Mouse (Mus musculus): ENCODE measurements at regions not wholly inside any gene's neighbourhood (a gene's known extent, or its start where the extent isn't known, plus 50 kb on each side); places are given as distances from the start of the nearest gene placed in this dataset.

DNA sequence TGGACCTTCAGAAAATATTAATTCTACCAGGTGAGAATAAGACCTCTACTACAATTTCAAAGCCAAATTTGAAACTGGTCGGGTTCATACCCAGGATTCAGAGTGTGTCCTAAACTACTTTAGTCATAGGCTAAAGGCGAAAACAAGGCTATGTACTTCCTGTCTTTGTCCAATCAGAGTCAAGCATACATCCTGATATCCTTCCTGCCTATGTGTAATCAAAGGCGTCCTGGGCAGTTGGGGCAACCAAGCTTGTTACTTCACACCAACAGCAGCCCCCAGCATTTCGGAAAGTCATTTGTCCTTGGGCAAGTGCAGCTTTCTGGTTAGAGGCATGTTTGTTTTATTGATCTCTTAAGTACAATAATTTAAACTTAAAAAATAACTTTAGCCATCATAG is 83.7 kb upstream of the Plcl2 start:
- no peaks in the 10 kb centered on the region for H3K4me1 ChIP-seq (ENCODE audit: control insufficient read depth, insufficient read depth, low read length)
- TF ChIP-seq CTCF (IDR thresholded peaks at IDR 0.05; ENCODE audit: extremely low read depth, insufficient read depth, low read length), result no peak
- TF ChIP-seq POLR2A (IDR thresholded peaks at IDR 0.05; ENCODE audit: extremely low read depth, insufficient read depth, low read length), result no peak
- no peak overlapping the region for H3K4me3 ChIP-seq (ENCODE audit: insufficient read depth, low read length)
- H3K27ac ChIP-seq (ENCODE audit: insufficient read depth, low read length), result no peak overlapping the region

DNA sequence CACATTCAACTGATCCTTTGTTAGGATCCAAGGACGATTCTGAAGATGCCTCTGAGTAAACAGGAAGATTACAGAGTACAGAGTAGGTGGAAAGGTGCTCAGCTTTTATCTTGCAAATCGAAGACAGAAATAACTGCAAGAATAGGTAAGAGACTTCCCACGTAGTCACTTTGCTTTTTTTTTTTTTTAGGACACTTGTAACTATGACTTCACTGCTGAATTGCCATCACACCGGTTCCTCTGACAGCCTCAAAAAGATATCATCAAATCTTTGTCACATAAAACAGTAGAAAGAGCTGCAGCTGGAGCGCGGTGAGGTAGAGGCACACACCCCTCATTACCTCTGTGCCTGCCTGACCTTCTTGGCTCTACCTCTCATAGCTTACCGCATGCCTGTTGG is 83.1 kb upstream of the Plcl2 start:
- no peaks in the 10 kb centered on the region for H3K4me1 ChIP-seq (ENCODE audit: control insufficient read depth, insufficient read depth, low read length)

DNA sequence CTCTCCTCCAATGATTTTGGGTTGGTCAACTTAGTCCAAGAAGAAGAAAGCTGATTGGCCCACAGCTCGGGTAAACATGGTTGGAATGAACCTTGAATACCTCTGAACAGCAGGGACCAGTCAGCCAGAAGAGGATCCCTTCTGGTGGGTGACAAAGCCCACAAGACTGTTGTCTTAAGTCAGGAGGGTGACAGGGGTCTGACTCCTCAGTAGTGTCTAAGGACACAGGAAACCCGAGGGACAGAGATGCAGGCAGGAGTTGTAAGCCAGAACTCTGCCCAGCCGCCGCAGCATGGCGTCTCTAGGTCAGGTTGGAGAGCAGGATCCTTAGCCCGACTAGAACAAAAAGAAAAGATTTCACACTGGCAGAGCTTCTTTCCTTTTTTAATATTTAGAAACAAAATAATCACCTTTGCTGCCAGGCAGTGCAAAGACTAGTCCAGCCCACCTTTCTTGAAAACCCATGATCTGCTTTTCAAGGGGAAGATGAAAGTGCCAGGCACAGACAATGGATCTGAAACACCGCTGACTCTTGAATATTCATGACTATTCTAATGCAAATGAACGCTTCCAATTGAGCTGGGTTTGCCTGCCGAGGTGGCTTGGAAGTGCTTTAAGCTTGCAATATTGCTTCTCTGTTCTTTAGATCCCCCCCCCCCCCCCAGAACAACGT is 81.7 kb upstream of the Plcl2 start:
- no peak overlapping the region for H3K27ac ChIP-seq (ENCODE audit: insufficient read depth, low read length)
- H3K4me3 ChIP-seq (ENCODE audit: insufficient read depth, low read length), result no peak overlapping the region
- TF ChIP-seq CTCF (IDR thresholded peaks at IDR 0.05; ENCODE audit: extremely low read depth, insufficient read depth, low read length), result no peak
- no peaks in the 10 kb centered on the region for H3K4me1 ChIP-seq (ENCODE audit: control insufficient read depth, insufficient read depth, low read length)

More for the DNA sequence above, 83.1 kb upstream of the Plcl2 start:
- TF ChIP-seq CTCF (IDR thresholded peaks at IDR 0.05; ENCODE audit: extremely low read depth, insufficient read depth, low read length) (no peak), POLR2A (IDR thresholded peaks at IDR 0.05; ENCODE audit: extremely low read depth, insufficient read depth, low read length) (no peak)
- H3K4me3 ChIP-seq (ENCODE audit: insufficient read depth, low read length), result no peak overlapping the region
- no peak overlapping the region for H3K27ac ChIP-seq (ENCODE audit: insufficient read depth, low read length)

DNA sequence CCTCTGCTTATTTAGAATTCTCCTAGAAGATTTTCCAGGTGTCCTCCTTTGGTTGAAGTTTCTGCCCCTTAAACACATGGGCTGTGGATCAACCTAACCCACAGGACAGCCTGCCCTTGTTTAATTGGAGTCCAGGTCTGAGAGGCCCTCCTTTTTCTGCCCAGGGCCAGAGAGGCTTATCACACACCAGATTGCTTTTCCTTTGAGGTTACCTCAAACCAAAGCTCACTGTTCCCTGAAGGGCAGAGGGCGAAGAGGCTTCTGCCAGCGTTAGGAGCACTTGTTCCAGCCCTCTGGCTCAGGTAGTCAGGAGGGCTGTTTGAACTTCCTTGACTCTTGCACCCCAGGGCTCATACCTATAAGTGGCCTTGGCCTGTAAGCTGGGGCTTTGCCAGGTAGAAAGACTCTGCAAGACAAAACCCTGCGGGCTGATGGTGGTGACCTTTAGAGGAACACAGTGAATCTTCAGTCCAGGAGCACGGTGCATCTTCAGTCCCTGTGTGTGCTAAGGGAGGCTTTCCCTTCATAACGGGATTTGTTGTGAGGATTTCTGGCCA is 81.1 kb upstream of the Plcl2 start:
- TF ChIP-seq POLR2A (IDR thresholded peaks at IDR 0.05; ENCODE audit: extremely low read depth, insufficient read depth, low read length) (no peak), CTCF (IDR thresholded peaks at IDR 0.05; ENCODE audit: extremely low read depth, insufficient read depth, low read length) (no peak)
- Histone ChIP-seq H3K4me3 (ENCODE audit: insufficient read depth, low read length) (no peak overlapping the region), H3K4me1 (ENCODE audit: control insufficient read depth, insufficient read depth, low read length) (no peaks in the 10 kb centered on the region), H3K27ac (ENCODE audit: insufficient read depth, low read length) (no peak overlapping the region)

DNA sequence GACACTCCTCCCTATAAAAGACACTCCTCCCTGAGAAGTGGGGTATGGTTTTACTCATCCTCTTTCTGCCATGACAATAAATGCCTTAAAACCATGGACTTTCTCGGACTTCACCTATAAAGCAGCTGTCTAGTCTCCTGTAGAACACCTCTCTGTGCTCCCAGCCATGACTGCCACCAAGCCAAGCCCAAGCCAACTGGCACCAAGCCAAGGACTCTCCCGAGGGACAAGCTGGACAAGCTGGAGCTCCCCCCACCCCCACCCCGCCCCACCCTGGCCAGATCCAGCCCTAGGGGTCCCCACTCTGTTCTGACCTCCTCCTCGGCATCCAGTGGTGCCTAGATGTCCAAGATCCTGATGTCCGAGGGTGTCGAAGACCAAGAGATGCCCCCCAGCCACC is 76.6 kb upstream of the Plcl2 start:
- H3K4me3 ChIP-seq (ENCODE audit: insufficient read depth, low read length), result no peak overlapping the region
- H3K4me1 ChIP-seq (ENCODE audit: control insufficient read depth, insufficient read depth, low read length), result no peaks in the 10 kb centered on the region
- H3K27ac ChIP-seq (ENCODE audit: insufficient read depth, low read length), result no peak overlapping the region
- TF ChIP-seq CTCF (IDR thresholded peaks at IDR 0.05; ENCODE audit: extremely low read depth, insufficient read depth, low read length), result no peak
- TF ChIP-seq POLR2A (IDR thresholded peaks at IDR 0.05; ENCODE audit: extremely low read depth, insufficient read depth, low read length), result no peak

DNA sequence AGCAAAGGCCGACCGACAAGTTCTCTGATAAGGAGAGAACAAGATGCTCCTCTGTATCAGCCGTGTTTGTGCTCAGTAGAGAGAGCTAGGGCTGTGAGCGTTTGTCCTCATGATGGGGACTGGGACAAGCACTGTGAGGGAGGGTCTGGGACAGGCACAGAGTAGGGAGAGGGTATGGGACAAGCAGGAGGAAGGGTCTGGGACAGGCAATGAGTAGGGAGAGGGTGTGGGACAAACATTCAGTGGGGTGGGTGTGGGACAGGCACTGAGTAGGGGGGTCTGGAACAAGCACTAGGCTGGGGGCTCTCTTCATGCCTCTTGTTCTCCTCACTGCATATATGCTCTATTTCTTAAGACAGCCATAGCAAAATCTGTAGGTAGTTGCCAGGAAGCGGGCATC is 70.2 kb upstream of the Plcl2 start:
- Histone ChIP-seq H3K4me1 (ENCODE audit: control insufficient read depth, insufficient read depth, low read length) (no peaks in the 10 kb centered on the region), H3K27ac (ENCODE audit: insufficient read depth, low read length) (no peak overlapping the region), H3K4me3 (ENCODE audit: insufficient read depth, low read length) (no peak overlapping the region)
- TF ChIP-seq POLR2A (IDR thresholded peaks at IDR 0.05; ENCODE audit: extremely low read depth, insufficient read depth, low read length) (no peak), CTCF (IDR thresholded peaks at IDR 0.05; ENCODE audit: extremely low read depth, insufficient read depth, low read length) (no peak)

DNA sequence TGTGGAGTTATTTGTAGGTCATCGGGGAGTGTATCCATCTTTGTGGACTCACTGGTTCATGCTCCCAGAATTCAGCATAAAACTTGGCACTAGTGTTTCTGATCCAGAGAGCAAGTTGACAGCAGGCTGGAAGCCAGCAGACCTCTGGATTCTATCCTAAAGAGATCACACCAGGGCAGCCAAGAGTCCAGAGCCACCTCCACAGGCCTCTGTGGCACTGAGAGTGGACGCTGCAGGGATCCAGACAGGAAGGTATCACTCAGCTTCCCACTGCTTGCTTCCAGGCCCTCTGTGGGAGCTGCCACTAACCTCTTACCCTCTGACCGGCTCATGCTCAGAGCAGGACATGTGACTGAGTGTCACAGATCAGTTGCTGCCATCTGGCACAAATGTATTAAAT is 69.8 kb upstream of the Plcl2 start:
- Histone ChIP-seq H3K4me1 (ENCODE audit: control insufficient read depth, insufficient read depth, low read length) (no peaks in the 10 kb centered on the region), H3K4me3 (ENCODE audit: insufficient read depth, low read length) (no peak overlapping the region), H3K27ac (ENCODE audit: insufficient read depth, low read length) (no peak overlapping the region)
- TF ChIP-seq CTCF (IDR thresholded peaks at IDR 0.05; ENCODE audit: extremely low read depth, insufficient read depth, low read length) (no peak), POLR2A (IDR thresholded peaks at IDR 0.05; ENCODE audit: extremely low read depth, insufficient read depth, low read length) (no peak)

DNA sequence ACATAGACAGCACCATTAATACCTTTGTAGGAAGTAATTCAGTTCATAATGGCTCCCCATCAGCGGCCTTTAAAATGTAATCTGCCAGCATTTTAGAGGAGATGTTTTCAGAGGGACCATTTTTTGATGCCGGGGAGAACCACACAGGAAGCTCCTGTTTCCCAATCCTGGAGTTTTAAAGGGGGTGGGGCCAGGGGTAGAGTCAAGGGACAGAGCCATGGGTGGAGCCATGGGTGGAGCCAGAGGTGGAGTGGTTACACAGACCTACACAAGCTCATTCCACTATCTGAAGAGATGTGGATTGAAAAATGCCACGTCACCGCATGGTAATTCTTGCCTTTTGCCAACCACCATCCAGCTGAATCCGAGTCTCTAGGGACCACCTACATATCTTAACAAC is 67.1 kb upstream of the Plcl2 start:
- no peak overlapping the region for H3K27ac ChIP-seq (ENCODE audit: insufficient read depth, low read length)
- no peaks in the 10 kb centered on the region for H3K4me1 ChIP-seq (ENCODE audit: control insufficient read depth, insufficient read depth, low read length)
- no peak overlapping the region for H3K4me3 ChIP-seq (ENCODE audit: insufficient read depth, low read length)
- TF ChIP-seq CTCF (IDR thresholded peaks at IDR 0.05; ENCODE audit: extremely low read depth, insufficient read depth, low read length) (no peak), POLR2A (IDR thresholded peaks at IDR 0.05; ENCODE audit: extremely low read depth, insufficient read depth, low read length) (no peak)

DNA sequence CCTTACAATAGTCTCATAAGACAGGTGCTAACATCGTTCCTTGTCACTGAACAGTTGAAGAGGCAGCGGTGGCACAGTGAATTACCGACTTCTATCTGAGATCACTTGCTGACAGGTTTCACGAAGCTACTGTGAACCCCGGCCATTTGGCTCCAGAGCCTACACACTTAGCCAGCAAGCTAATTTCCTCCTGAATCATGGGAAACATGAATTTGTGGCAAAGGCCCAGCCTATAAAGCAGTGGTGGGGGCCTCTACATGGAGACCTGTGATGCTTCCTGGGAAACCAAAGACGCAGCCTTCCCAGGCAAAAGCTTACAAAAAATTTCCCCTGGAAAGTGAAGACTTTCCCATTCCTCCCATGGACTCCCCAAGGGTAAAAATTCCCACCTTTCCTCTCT is 66.3 kb upstream of the Plcl2 start:
- Histone ChIP-seq H3K4me3 (ENCODE audit: insufficient read depth, low read length) (no peak overlapping the region), H3K27ac (ENCODE audit: insufficient read depth, low read length) (no peak overlapping the region), H3K4me1 (ENCODE audit: control insufficient read depth, insufficient read depth, low read length) (no peaks in the 10 kb centered on the region)
- TF ChIP-seq POLR2A (IDR thresholded peaks at IDR 0.05; ENCODE audit: extremely low read depth, insufficient read depth, low read length) (no peak), CTCF (IDR thresholded peaks at IDR 0.05; ENCODE audit: extremely low read depth, insufficient read depth, low read length) (no peak)

DNA sequence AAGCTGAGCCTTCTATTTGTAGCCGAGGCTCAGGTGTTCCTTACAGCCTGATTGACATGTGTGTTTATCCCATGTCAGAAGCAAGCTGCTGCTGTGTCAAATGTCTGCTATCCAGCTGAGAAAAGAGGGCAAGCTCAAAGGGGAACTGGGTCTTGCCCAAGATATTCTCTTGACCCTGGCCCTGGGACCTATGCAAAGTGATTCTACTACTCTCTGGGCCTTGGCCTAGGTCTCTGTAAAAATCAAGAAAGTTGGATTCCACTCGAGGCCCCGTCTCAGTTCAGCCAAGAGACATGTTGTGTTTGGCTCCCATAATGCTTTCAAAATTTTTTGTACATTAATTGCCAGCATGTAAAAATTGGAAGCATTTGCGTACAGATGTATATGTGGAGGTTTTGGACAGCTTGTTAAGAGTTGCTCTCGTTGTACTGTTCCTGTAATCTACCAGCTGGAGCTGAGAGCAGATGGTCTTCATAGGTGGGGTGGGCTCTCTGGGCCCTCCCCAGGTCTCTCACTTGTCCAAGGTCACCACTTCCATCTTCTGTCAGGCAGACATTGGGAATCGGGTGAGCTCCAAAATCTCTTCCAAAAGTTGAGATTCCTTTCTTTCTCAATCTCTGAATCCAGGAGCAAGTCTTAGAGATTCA is 65.7 kb upstream of the Plcl2 start:
- H3K4me1 ChIP-seq (ENCODE audit: control insufficient read depth, insufficient read depth, low read length), result no peaks in the 10 kb centered on the region
- TF ChIP-seq CTCF (IDR thresholded peaks at IDR 0.05; ENCODE audit: extremely low read depth, insufficient read depth, low read length) (no peak), POLR2A (IDR thresholded peaks at IDR 0.05; ENCODE audit: extremely low read depth, insufficient read depth, low read length) (no peak)
- no peak overlapping the region for H3K4me3 ChIP-seq (ENCODE audit: insufficient read depth, low read length)
- no peak overlapping the region for H3K27ac ChIP-seq (ENCODE audit: insufficient read depth, low read length)
